Comparison of ENCODE assay signal across 16 mouse cellular contexts in the genomic region with DNA sequence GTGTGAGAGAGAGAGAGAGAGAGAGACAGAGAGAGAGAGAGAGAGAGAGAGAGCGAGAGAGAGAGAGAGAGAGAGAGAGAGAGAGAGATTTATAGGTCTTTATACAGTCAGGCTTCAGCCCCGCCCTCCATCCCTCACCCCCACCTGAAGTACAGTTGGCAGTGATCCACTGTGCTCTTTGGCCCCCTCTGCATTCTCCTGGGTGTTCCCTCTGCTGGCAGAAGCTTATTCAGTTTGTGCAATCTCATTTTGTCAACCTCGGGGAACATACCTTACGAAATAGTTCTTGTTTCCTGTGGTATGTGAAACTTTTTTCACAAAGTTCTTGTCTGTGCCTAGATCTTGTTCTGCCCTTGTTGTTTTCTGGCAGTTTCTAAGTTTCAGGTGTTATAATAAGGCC. TPM values are rescaled to one million over a fixed set of nuclear protein-coding genes. Genes with fewer than 3 reads are reported as not detected.
DNase-seq lines count a peak whose midpoint lies in the region; ATAC-seq and TF ChIP-seq lines count a peak whose summit lies in the region.
"Had no signal": no experiment of that assay in that cellular context is flagged by ENCODE, and none has a peak within 500 bp of the region (broad histone marks: within the 10 kb centered on the region; RNA-seq: fewer than 3 reads in every experiment).

No protein-coding gene starts in this region.

- H3K27me3 ChIP-seq in limb, embryonic 14.5 days (ENCODE audit: control insufficient read depth, insufficient read depth, low read length) = no peaks in the 10 kb centered on the region
- no peaks in the 10 kb centered on the region for H3K27me3 ChIP-seq in limb, embryonic 10.5 days (ENCODE audit: low read depth, poor library complexity, severe bottlenecking)
- H3K27me3 ChIP-seq in intestine, embryonic 16.5 days (replicated peaks; ENCODE audit: control insufficient read depth, insufficient read depth, low read length) = no peaks in the 10 kb centered on the region
- H3K27me3 ChIP-seq in liver, embryonic 16.5 days (ENCODE audit: control insufficient read depth, insufficient read depth, low read depth, low read length) = no peaks in the 10 kb centered on the region
- no peaks in the 10 kb centered on the region for H3K27me3 ChIP-seq in forebrain, embryonic 12.5 days
- H3K27me3 ChIP-seq in heart, embryonic 10.5 days (ENCODE audit: insufficient read depth, poor library complexity, severe bottlenecking) = no peaks in the 10 kb centered on the region
- H3K27me3 ChIP-seq: embryonic facial prominence, embryonic 15.5 days; megakaryocyte, embryonic 14.5 days; neural tube, embryonic 12.5 days had no signal

- H3K36me3 ChIP-seq in limb, embryonic 14.5 days (ENCODE audit: control insufficient read depth, insufficient read depth, low read length) = no peaks in the 10 kb centered on the region
- H3K36me3 ChIP-seq in limb, embryonic 10.5 days = no peaks in the 10 kb centered on the region
- no peaks in the 10 kb centered on the region for H3K36me3 ChIP-seq in intestine, embryonic 16.5 days (ENCODE audit: control insufficient read depth, insufficient read depth, low read length)
- no peaks in the 10 kb centered on the region for H3K36me3 ChIP-seq in liver, embryonic 16.5 days (ENCODE audit: control insufficient read depth, insufficient read depth)
- H3K36me3 ChIP-seq in forebrain, embryonic 12.5 days (replicated peaks) = no peaks in the 10 kb centered on the region
- H3K36me3 ChIP-seq in heart, embryonic 10.5 days = no peaks in the 10 kb centered on the region
- H3K36me3 ChIP-seq: embryonic facial prominence, embryonic 15.5 days; hindbrain, embryonic 10.5 days; neural tube, embryonic 12.5 days had no signal

- DNase-seq in limb, embryonic 14.5 days (ENCODE audit: low spot score) = peak; percentile 34
- no peak for DNase-seq in limb, embryonic 10.5 days (ENCODE audit: low spot score)
- no peak for DNase-seq in cerebellum, adult 8-10 months
- DNase-seq in heart, embryonic 10.5 days (ENCODE audit: low spot score) = no peak
- DNase-seq: cerebellum, adult 9-10 months; thymus, adult 18-20 months had no signal

- H3K4me3 ChIP-seq in limb, embryonic 14.5 days (replicated peaks; ENCODE audit: low read length) = no peak overlapping the region
- no peak overlapping the region for H3K4me3 ChIP-seq in limb, embryonic 10.5 days
- H3K4me3 ChIP-seq in intestine, embryonic 16.5 days (ENCODE audit: low read length) = no peak overlapping the region
- no peak overlapping the region for H3K4me3 ChIP-seq in liver, embryonic 16.5 days (ENCODE audit: low read depth, low read length)
- no peak overlapping the region for H3K4me3 ChIP-seq in forebrain, embryonic 12.5 days (replicated peaks)
- no peak overlapping the region for H3K4me3 ChIP-seq in heart, embryonic 10.5 days
- H3K4me3 ChIP-seq: embryonic facial prominence, embryonic 15.5 days; hindbrain, embryonic 10.5 days; megakaryocyte, embryonic 14.5 days; neural tube, embryonic 12.5 days had no signal

- TF ChIP-seq POLR2A in limb, embryonic 14.5 days (IDR thresholded peaks at IDR 0.05; ENCODE audit: borderline replicate concordance, extremely low read depth, insufficient read depth, insufficient read length) = no peak

- H3K4me2 ChIP-seq in limb, embryonic 14.5 days (replicated peaks; ENCODE audit: low read depth, low read length, severe bottlenecking) = no peak overlapping the region
- no peak overlapping the region for H3K4me2 ChIP-seq in intestine, embryonic 16.5 days (ENCODE audit: low read depth, low read length)
- no peak overlapping the region for H3K4me2 ChIP-seq in liver, embryonic 16.5 days (ENCODE audit: low read depth, low read length)
- no peak overlapping the region for H3K4me2 ChIP-seq in forebrain, embryonic 12.5 days
- H3K4me2 ChIP-seq: embryonic facial prominence, embryonic 15.5 days; neural tube, embryonic 12.5 days had no signal

- no peak for ATAC-seq in limb, embryonic 14.5 days (ENCODE audit: low FRiP score, low read depth)
- ATAC-seq in intestine, embryonic 16.5 days = peak; percentile 81
- peak; percentile 98 for ATAC-seq in liver, embryonic 16.5 days (ENCODE audit: low read depth)
- peak; percentile 66; the same call in 1 of the 2 replicates for ATAC-seq in neutrophil, adult 5-6 weeks (ENCODE audit: extremely low read depth, insufficient number of reproducible peaks, low FRiP score, poor library complexity, severe bottlenecking)
- ATAC-seq in forebrain, embryonic 12.5 days (ENCODE audit: low FRiP score) = no peak

- H3K27ac ChIP-seq in limb, embryonic 14.5 days (replicated peaks; ENCODE audit: low read depth, low read length) = no peak overlapping the region
- H3K27ac ChIP-seq in limb, embryonic 10.5 days = no peak overlapping the region
- H3K27ac ChIP-seq in intestine, embryonic 16.5 days (ENCODE audit: low read length) = no peak overlapping the region
- H3K27ac ChIP-seq in liver, embryonic 16.5 days (ENCODE audit: low read length) = no peak overlapping the region
- no peak overlapping the region for H3K27ac ChIP-seq in forebrain, embryonic 12.5 days
- no peak overlapping the region for H3K27ac ChIP-seq in heart, embryonic 10.5 days
- H3K27ac ChIP-seq: embryonic facial prominence, embryonic 15.5 days; hindbrain, embryonic 10.5 days; neural tube, embryonic 12.5 days had no signal

- WGBS in limb, embryonic 14.5 days = 64% methylated on average over 3 of the region's 4 CpGs
- 82% methylated on average over 3 of the region's 4 CpGs for WGBS in limb, embryonic 10.5 days
- 43% methylated on average over 4 of the region's 4 CpGs for WGBS in intestine, embryonic 16.5 days
- 10% methylated on average over 3 of the region's 4 CpGs for WGBS in liver, embryonic 16.5 days (ENCODE audit: insufficient replicate concordance)
- 79% methylated on average over 3 of the region's 4 CpGs for WGBS in forebrain, embryonic 12.5 days
- 65% methylated on average over 3 of the region's 4 CpGs for WGBS in heart, embryonic 10.5 days

- no peak overlapping the region for H3K9ac ChIP-seq in limb, embryonic 14.5 days (ENCODE audit: low read depth, low read length, severe bottlenecking)
- no peak overlapping the region for H3K9ac ChIP-seq in intestine, embryonic 16.5 days (ENCODE audit: low read depth, low read length)
- H3K9ac ChIP-seq in liver, embryonic 16.5 days (ENCODE audit: low read depth, low read length) = no peak overlapping the region
- H3K9ac ChIP-seq in forebrain, embryonic 12.5 days = no peak overlapping the region
- H3K9ac ChIP-seq: embryonic facial prominence, embryonic 15.5 days; neural tube, embryonic 12.5 days had no signal

- no peaks in the 10 kb centered on the region for H3K4me1 ChIP-seq in limb, embryonic 14.5 days (ENCODE audit: control insufficient read depth, insufficient read depth, low read length)
- H3K4me1 ChIP-seq in limb, embryonic 10.5 days = no peaks in the 10 kb centered on the region
- no peaks in the 10 kb centered on the region for H3K4me1 ChIP-seq in intestine, embryonic 16.5 days (ENCODE audit: control insufficient read depth, insufficient read depth, low read length)
- no peaks in the 10 kb centered on the region for H3K4me1 ChIP-seq in liver, embryonic 16.5 days (ENCODE audit: control insufficient read depth, low read depth, low read length)
- no peaks in the 10 kb centered on the region for H3K4me1 ChIP-seq in forebrain, embryonic 12.5 days
- H3K4me1 ChIP-seq in heart, embryonic 10.5 days = no peaks in the 10 kb centered on the region
- H3K4me1 ChIP-seq: embryonic facial prominence, embryonic 15.5 days; hindbrain, embryonic 10.5 days; megakaryocyte, embryonic 14.5 days; neural tube, embryonic 12.5 days had no signal

- no peaks in the 10 kb centered on the region for H3K9me3 ChIP-seq in limb, embryonic 14.5 days (ENCODE audit: control insufficient read depth, low read length)
- no peaks in the 10 kb centered on the region for H3K9me3 ChIP-seq in limb, embryonic 10.5 days (replicated peaks)
- no peaks in the 10 kb centered on the region for H3K9me3 ChIP-seq in intestine, embryonic 16.5 days (ENCODE audit: control insufficient read depth, low read length)
- H3K9me3 ChIP-seq in liver, embryonic 16.5 days (replicated peaks; ENCODE audit: control insufficient read depth, low read length) = no peaks in the 10 kb centered on the region
- H3K9me3 ChIP-seq in forebrain, embryonic 12.5 days = peaks cover 7% of the 10 kb centered on the region; the same call in 1 of the 2 replicates
- no peaks in the 10 kb centered on the region for H3K9me3 ChIP-seq in heart, embryonic 10.5 days
- H3K9me3 ChIP-seq: embryonic facial prominence, embryonic 15.5 days had no signal

RNA-seq across cellular contexts. Expression of a gene that starts 3.5 kb away (rescaled TPM):
- 2.0 and 2.8 TPM in 2 replicates for polyA plus RNA-seq in limb, embryonic 14.5 days (2012; rRNA removed)
- 6.8 and 6.9 TPM in 2 replicates for polyA plus RNA-seq in limb, embryonic 14.5 days (2014; fragmentation: Nextera tagmentation; extraction: Ambion mirVana)
- polyA plus RNA-seq in limb, embryonic 10.5 days (2016; fragmentation: Nextera tagmentation; extraction: Ambion mirVana) = not detected in 2 replicates
- polyA plus RNA-seq in intestine, embryonic 16.5 days (2015; fragmentation: Nextera tagmentation; extraction: Ambion mirVana) = 0.05 and 0.11 TPM in 2 replicates
- not detected in 2 replicates for polyA plus RNA-seq in liver, embryonic 16.5 days (2015; fragmentation: Nextera tagmentation; extraction: Ambion mirVana)
- 0.35 and 1.1 TPM in 2 replicates for total RNA-seq in neutrophil, adult 5-6 weeks (2017)
- polyA plus RNA-seq in forebrain, embryonic 12.5 days (2016; fragmentation: Nextera tagmentation; extraction: Ambion mirVana) = not detected in 2 replicates
- polyA plus RNA-seq in heart, embryonic 10.5 days (2016; fragmentation: Nextera tagmentation; extraction: Ambion mirVana) = not detected in 2 replicates
- total RNA-seq: gastrocnemius, adult 18-20 months; layer of hippocampus, postnatal 14 days had no signal
- polyA plus RNA-seq: hindbrain, embryonic 10.5 days; neural tube, embryonic 12.5 days had no signal

Comparison
In these comparisons a context has a peak if more than half of its experiments do, and no peak if none do; other contexts are left out.
1. ATAC-seq: peak in intestine, embryonic 16.5 days (single experiment), liver, embryonic 16.5 days (single experiment) and neutrophil, adult 5-6 weeks (single experiment); none in limb, embryonic 14.5 days (single experiment) and forebrain, embryonic 12.5 days (single experiment).